Mouse (Mus musculus) thymus, postnatal 25 days (tissue): ENCODE data around the gene Trpt1.
"Not testable (repeated sequence)": the region's sequence is repeated elsewhere in the genome, so short reads cannot be mapped to it uniquely, and the experiment has no call there.

Experiments used
- DNase-seq: peaks from one replicate; pipeline ENCODE4 v3.0.0; 2022

The Trpt1 gene

GRCm38 (mm10) chr19:6975537-6976521 is 20.1 kb upstream of the Trpt1 start, which contains the start of gene Plcb3:
Gene Plcb3, minus strand, starts transcription at chr19:6976470.
- DNase-seq = peak; percentile 90

- DNase-seq = no peak
These were observed 17.9 kb upstream of the Trpt1 start for GRCm38 (mm10) chr19:6977759-6978638.

- DNase-seq = no peak
These were observed 17.3 kb upstream of the Trpt1 start for GRCm38 (mm10) chr19:6978639-6978974.

GRCm38 (mm10) chr19:6979001-6979479 is 16.9 kb upstream of the Trpt1 start:
- peak; percentile 52 for DNase-seq

GRCm38 (mm10) chr19:6979486-6980380 is 16.2 kb upstream of the Trpt1 start:
- peak; percentile 99 for DNase-seq

DNA sequence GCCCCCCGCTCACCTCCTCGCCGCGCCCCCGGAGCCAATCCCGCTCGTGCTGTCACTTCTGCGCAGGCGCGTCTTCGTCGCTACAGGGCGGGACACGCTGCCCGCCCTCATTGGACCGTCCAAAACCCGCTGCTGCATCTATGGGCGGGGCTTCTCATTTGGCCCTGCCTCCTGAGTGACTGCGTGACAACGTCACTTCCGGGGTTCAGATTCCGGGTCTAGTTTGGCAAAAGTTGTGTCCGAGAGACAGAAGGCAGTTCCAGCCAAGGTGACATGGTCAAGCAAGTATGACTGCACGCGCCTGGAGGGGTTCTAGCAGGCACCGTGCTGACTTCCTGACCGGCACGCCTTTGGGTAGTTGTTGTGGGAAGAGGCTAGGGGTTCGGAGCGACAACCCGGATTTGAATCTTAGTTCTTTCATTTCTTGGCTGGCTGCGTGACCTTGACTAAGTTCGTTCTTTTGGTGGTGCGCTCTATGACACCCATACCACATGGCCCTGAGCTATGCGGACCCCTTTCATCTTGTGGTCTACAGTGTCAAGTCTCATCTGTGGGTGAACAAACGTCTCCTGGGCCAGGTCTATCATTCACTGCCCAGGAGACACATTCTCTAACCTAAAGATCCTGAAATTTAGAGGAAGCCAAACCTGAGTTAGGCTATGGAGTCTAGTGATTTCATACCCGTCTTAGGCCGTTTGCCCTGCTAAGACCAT is 15.4 kb upstream of the Trpt1 start, which contains the start of gene Fkbp2:
Gene Fkbp2 (minus strand): TSS at position 121 of the 713 bp plus-strand sequence.
- peak; percentile 98 for DNase-seq

GRCm38 (mm10) chr19:6981465-6981864 is 14.5 kb upstream of the Trpt1 start:
- DNase-seq = no peak

DNA sequence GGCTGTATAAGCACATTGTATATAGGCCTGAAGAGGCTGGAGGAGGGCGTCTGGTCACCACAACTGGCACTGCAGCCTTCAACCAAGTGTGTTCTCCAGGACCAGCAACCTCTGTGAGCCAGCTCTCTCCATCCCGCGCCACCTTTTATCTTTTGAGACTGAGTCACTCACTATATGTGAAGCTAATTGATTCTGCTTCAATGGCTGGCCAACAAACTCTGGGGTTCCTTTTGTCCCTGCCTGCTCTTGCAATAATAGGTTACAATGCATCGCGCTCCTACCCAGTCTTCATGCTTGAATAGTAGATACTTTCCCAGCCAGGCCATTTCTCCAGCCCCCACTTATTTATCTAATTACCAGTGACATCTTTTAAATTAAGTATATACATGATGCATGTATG is 12.3 kb upstream of the Trpt1 start:
- no peak for DNase-seq

GRCm38 (mm10) chr19:6985300-6985699 is 10.6 kb upstream of the Trpt1 start:
- DNase-seq = no peak

DNA sequence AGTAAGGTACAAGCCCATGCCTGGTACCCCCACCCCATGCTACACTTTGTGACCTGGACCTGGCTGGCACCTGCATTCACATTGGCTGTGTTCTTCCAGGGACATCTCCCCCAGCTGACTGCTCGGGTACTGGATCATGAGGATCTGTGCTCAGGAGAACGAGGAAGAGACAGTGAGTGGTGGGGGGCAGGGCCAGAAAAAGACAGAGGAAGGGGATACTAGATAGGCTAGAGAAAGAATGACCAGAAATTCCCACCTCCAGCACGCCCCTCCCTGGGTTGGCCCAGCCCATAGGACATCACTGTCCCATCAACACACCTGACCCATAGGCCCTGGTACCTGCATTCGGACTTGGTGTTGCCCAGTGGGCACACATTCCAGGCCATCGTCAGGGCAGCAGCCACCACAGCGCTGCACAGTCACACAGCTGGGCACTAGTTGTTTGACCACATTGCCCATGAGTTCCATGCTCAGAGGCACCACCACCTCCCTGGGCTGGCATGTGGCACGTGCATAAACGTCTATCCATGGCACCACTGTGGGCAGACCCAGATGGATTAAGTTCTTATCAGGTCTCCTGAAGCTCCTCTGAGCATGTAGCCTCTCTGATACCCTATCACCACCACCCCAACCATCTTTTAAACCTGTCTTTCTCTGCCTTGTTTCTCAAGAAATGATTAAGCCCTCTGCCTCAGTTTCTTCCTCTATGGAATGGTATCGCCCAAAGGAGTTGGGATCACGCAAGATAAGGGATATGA is 9.8 kb upstream of the Trpt1 start:
- DNase-seq = no peak

GRCm38 (mm10) chr19:6987061-6987903 is 8.6 kb upstream of the Trpt1 start, which contains the start of gene Vegfb:
Gene Vegfb, minus strand, starts transcription at chr19:6987651.
- DNase-seq = peak; percentile 82

DNA sequence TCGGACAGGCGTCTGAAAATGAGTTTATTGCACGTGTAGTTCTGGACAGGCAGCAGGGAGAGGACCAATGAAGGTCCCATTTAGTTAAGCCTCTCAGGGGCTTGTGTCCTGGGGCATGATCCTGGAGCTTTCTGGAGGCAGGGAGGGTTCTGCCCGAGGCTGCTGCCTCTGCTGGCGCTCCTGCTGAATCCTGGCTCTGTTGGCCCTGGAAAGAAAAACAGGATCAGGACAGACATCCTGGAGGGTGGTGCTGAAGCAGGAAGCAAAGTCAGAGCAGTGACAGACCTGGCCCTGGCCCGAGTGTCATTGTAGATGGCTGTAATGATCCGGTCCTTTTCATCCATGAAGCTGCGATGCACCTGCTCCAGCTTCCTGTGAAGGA is 8.0 kb upstream of the Trpt1 start:
- no peak for DNase-seq

DNA sequence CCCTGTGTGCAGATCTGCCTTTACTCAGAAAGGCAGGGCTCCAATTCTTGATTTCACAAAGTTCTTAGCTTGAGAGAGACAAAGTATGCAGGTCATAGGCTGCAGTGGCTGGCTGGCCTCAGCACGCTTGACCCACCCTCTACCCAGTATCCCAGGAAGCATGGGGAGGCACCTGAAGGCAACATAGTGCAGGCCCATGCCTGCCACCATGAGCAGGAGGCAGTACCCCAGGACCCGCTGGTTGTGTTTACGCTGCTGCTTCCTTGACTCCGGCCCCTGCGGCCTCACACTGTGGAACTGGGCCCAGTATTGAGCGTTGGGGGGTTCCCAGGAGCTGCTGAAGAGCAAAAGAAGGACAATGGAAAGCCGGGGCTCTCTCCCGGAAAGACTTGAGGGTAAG is 6.7 kb upstream of the Trpt1 start:
- no peak for DNase-seq

GRCm38 (mm10) chr19:6990712-6991111 is 5.2 kb upstream of the Trpt1 start:
- DNase-seq = no peak

- DNase-seq = not testable (repeated sequence)
These were observed 4.8 kb upstream of the Trpt1 start for GRCm38 (mm10) chr19:6991166-6991565.

GRCm38 (mm10) chr19:6992011-6992858 is 3.7 kb upstream of the Trpt1 start, which contains the start of gene Dnajc4:
Gene Dnajc4, minus strand, starts transcription at chr19:6992572.
- DNase-seq = peak; percentile 98

- DNase-seq = no peak
These were observed 2.7 kb upstream of the Trpt1 start for GRCm38 (mm10) chr19:6993011-6993770.

DNA sequence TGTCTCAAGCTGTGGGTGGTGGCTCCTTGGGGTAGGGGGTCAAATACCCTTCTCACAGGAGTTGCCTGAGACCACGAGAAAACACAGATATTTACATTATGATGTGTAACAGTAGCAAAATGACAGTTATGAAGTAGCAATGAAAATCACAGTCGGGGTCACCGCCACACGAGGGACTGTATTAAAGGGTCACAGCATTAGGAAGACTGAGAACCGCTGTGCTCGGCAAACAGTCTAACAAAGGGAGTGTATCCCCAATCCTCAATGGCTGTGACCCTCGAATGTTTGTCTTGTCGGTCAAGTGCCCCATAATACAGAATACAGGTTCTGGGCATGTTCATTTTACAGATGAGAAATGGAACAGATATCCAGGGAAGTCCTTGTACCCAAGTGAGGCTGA is 1.9 kb upstream of the Trpt1 start:
- DNase-seq = no peak
